Mouse (Mus musculus) layer of hippocampus, postnatal 14 days (tissue): ENCODE measurements around the gene Serpinb12. TPM values are rescaled to one million over a fixed set of nuclear protein-coding genes. Genes with fewer than 3 reads are reported as not detected.
A peak's percentile ranks its signal among the peaks of the same experiment; 100 is the strongest.
"Not testable (repeated sequence)": the region's sequence is repeated elsewhere in the genome, so short reads cannot be mapped to it uniquely, and the experiment has no call there.

ENCODE experiments used
- DNase-seq, 2 experiments: peaks; one replicate each; pipeline ENCODE4 v3.0.0; 2021 to 2022; ENCODE audit warnings: low spot score in 2 of 2, mixed read lengths in 1 of 2
- long read RNA-seq, 2 experiments: library from polyadenylated mRNA; stranded (forward); transcript quantifications; one replicate each; pipeline ENCODE4 v2.0.0; 2021
- total RNA-seq, 2 experiments: library from RNA; stranded (reverse); gene quantifications; 2 replicates each; pipeline ENCODE4 v1.2.3; 2021

The Serpinb12 gene
- not detected for total RNA-seq
- long read RNA-seq, experiment 1 = 0 reads
- long read RNA-seq, experiment 2 = 0 reads

- DNase-seq = no peak
Measured at GRCm38 (mm10) chr1:106934265-106934664, at the start of gene Serpinb12. Serpinb12 (plus strand) TSS chr1:106934449.

- not testable (repeated sequence) for DNase-seq
Measured at GRCm38 (mm10) chr1:106895142-106895541, 39.1 kb upstream of the Serpinb12 start.

- DNase-seq = peak; percentile 17 to 24
Measured at GRCm38 (mm10) chr1:106901406-106901805, 32.8 kb upstream of the Serpinb12 start.

GRCm38 (mm10) chr1:106931954-106932353, 2.3 kb upstream of the Serpinb12 start:
- DNase-seq = no peak

GRCm38 (mm10) chr1:106933658-106934057, 591 bp upstream of the Serpinb12 start:
- DNase-seq = no peak

GRCm38 (mm10) chr1:106947217-106947616, 13.0 kb downstream of the Serpinb12 start:
- DNase-seq = no peak

GRCm38 (mm10) chr1:106959981-106960380, 25.7 kb downstream of the Serpinb12 start:
- DNase-seq = no peak

- peak in 1 of 2 experiments; percentile 13 for DNase-seq
Measured at GRCm38 (mm10) chr1:106961023-106961422, 26.8 kb downstream of the Serpinb12 start.

GRCm38 (mm10) chr1:106980684-106981083, 46.4 kb downstream of the Serpinb12 start, which contains the start of gene Serpinb13:
Serpinb13 (plus strand) TSS chr1:106980984.
- DNase-seq = no peak

- no peak for DNase-seq
Measured at GRCm38 (mm10) chr1:106983092-106983491, 48.8 kb downstream of the Serpinb12 start.

GRCm38 (mm10) chr1:106983865-106984264, 49.6 kb downstream of the Serpinb12 start:
- no peak for DNase-seq

GRCm38 (mm10) chr1:107000424-107000823, 66.2 kb downstream of the Serpinb12 start:
- DNase-seq = no peak

- no peak for DNase-seq
Measured at GRCm38 (mm10) chr1:107001754-107002153, 67.5 kb downstream of the Serpinb12 start.

GRCm38 (mm10) chr1:107006316-107006715, 72.1 kb downstream of the Serpinb12 start:
- no peak for DNase-seq

Other genes with a start within 250 kb of the Serpinb12 start
- gene Bcl2, start 220.2 kb upstream of the Serpinb12 start, total RNA-seq = 10 to 100 TPM in 1 of 2 experiments, 1 to 10 TPM in 1; 9.9 to 11.0 TPM
- gene Kdsr, start 174.7 kb upstream of the Serpinb12 start, total RNA-seq = 10 to 100 TPM; 24.7 to 25.8 TPM
- gene Vps4b, start 137.7 kb upstream of the Serpinb12 start, total RNA-seq = 10 to 100 TPM; 49.7 to 52.7 TPM
- not detected for gene Serpinb5, start 73.3 kb upstream of the Serpinb12 start, total RNA-seq
- gene Serpinb13, start 46.5 kb downstream of the Serpinb12 start, total RNA-seq = not detected
- not detected for gene Serpinb3a, start 117.9 kb downstream of the Serpinb12 start, total RNA-seq
- not detected for gene Serpinb3d, start 149.1 kb downstream of the Serpinb12 start, total RNA-seq